Mouse (Mus musculus) heart, embryonic 11.5 days (tissue): Measurements from ENCODE around the gene Cyp51. TPM values are rescaled to one million over a fixed set of nuclear protein-coding genes. Genes with fewer than 3 reads are reported as not detected.

Experiments
- ATAC-seq: fragments of 200-750 bp; cut with Nextera tagmentation; replicated peaks from 2 replicates; pipeline ENCODE4 v1.8.0; 2017; ENCODE audit warnings: moderate library complexity; ENCODE audit not compliant: insufficient number of reproducible peaks, low FRiP score, low TSS enrichment
- H3K27ac ChIP-seq: fragments of 300-500 bp; sonication (generic); 2 replicates; pipeline ENCODE4 v1.5.1; 2014; ENCODE audit warnings: mild to moderate bottlenecking, low read depth, low read length
- H3K27me3 ChIP-seq: fragments of 300-500 bp; sonication (generic); 2 replicates; pipeline ENCODE4 v1.6.1; 2014; ENCODE audit warnings: mild to moderate bottlenecking, low read length, mixed read lengths; ENCODE audit not compliant: control insufficient read depth, insufficient read depth
- H3K36me3 ChIP-seq: fragments of 300-500 bp; sonication (generic); 2 replicates; pipeline ENCODE4 v1.6.1; 2014; ENCODE audit warnings: mild to moderate bottlenecking, low read length, moderate library complexity, mixed read lengths; ENCODE audit not compliant: control insufficient read depth, insufficient read depth
- H3K4me1 ChIP-seq: fragments of 300-500 bp; sonication (generic); 2 replicates; pipeline ENCODE4 v1.6.1; 2014; ENCODE audit warnings: low read length; ENCODE audit not compliant: control insufficient read depth, insufficient read depth
- H3K4me2 ChIP-seq: fragments of 300-500 bp; sonication (generic); 2 replicates; pipeline ENCODE4 v1.6.1; 2014; ENCODE audit warnings: mild to moderate bottlenecking, moderate library complexity
- H3K4me3 ChIP-seq: fragments of 300-500 bp; sonication (generic); 2 replicates; pipeline ENCODE4 v1.5.1; 2014; ENCODE audit warnings: low read depth, low read length
- H3K9ac ChIP-seq: fragments of 300-500 bp; sonication (generic); 2 replicates; pipeline ENCODE4 v1.6.1; 2014; ENCODE audit warnings: mild to moderate bottlenecking, low read depth, low read length, moderate library complexity
- H3K9me3 ChIP-seq: fragments of 300-500 bp; sonication (generic); replicated peaks from 2 replicates; pipeline ENCODE4 v1.6.1; 2016; ENCODE audit warnings: low read length; ENCODE audit not compliant: control insufficient read depth
- WGBS: fragments of 180-500 bp; shearing (Covaris S2); extraction: QIAGEN DNeasy Blood & Tissue Kit; methylation state at CpG from one replicate; pipeline ENCODE4 v1.1.7; 2014; ENCODE audit not compliant: insufficient replicate concordance; 5-methylcytosine and 5-hydroxymethylcytosine counted together
- polyA plus RNA-seq: library from polyadenylated mRNA; unstranded; fragments of >200 nt; fragmentation: Nextera tagmentation; extraction: Ambion mirVana; gene quantifications from 2 replicates; pipeline ENCODE4 v1.2.1, GENCODE M21; 2014

Gene Cyp51
- polyA plus RNA-seq, 1 experiment from 2014 or later = 54.7 TPM

DNA sequence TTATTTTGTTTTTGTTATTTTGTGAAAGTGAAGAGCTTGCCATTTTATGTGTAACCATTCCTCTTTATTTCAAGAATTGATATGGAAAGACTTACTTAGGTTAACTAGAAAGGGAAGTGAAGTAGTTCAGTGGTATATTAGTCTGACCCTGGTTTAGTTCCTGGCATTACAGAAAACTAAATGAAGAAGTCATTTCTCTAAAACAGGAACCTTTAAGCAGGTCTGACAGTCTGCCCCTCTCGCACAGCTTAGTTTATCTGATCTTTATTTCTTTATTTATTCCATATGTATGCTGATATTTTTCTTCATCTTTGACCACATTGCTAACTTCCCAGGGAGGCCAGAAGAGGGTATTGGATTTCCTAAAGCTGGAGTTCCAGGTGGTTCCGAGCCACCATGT is 63.6 kb downstream of the Cyp51 start:
- Histone ChIP-seq H3K27me3 (no peaks in the 10 kb centered on the region), H3K4me2 (no peak overlapping the region), H3K4me3 (no peak overlapping the region), H3K36me3 (0 out of 2 replicates have a peak, but pooled peaks cover 13% of the 10 kb centered on the region), H3K9ac (no peak overlapping the region), H3K4me1 (no peaks in the 10 kb centered on the region), H3K27ac (no peak overlapping the region), H3K9me3 (no peaks in the 10 kb centered on the region)
- WGBS = 93% methylated on average over 2 of the region's 2 CpGs
- ATAC-seq = no peak

DNA sequence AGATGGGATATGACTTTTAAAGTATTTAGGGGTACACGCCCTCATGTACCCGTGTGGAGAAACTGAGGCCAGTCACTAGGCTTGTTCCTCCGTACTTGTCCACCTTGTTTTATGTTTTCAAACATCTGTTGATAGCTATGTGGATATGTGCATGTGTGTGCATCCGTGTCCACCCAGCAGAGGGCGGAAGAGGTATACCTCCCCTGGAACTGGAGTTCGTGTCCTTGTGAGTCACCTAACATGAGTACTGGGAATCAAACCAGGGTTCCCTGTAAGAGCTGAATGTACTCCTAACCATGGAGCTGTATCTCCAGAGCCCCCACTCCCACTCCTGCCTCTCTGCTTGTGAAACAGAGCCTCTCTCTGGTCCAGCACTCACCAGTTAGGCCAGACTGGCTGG is 64.2 kb downstream of the Cyp51 start:
- 79% methylated on average over 6 of the region's 6 CpGs for WGBS
- Histone ChIP-seq H3K4me2 (no peak overlapping the region), H3K9ac (no peak overlapping the region), H3K27me3 (no peaks in the 10 kb centered on the region), H3K9me3 (no peaks in the 10 kb centered on the region), H3K36me3 (peaks cover 16% of the 10 kb centered on the region), H3K27ac (no peak overlapping the region), H3K4me3 (no peak overlapping the region), H3K4me1 (no peaks in the 10 kb centered on the region)
- ATAC-seq = no peak

DNA sequence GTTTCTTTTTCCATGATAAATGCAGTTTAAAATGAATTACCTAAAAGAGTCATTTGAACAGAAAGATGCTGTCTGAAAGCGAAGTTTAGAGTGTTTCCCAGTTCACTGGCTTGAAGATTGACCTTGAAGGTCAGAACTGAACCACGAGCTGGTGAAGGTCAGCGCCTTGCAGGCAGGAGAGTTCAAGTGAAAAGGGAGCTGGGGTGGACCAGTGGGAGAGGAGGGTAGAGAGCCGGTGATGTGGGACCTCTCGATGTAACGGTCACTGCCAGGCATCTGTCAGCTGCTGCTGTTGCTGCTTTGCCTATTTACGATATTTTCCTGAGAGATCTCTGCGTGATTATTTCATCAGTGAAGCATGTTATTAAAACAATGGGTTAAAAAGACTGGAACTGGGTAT is 65.2 kb downstream of the Cyp51 start:
- no peak for ATAC-seq
- Histone ChIP-seq H3K4me3 (no peak overlapping the region), H3K27me3 (no peaks in the 10 kb centered on the region), H3K9me3 (no peaks in the 10 kb centered on the region), H3K9ac (no peak overlapping the region), H3K36me3 (peaks cover 21% of the 10 kb centered on the region), H3K4me2 (no peak overlapping the region), H3K27ac (no peak overlapping the region), H3K4me1 (no peaks in the 10 kb centered on the region)
- WGBS = 86% methylated on average over 8 of the region's 8 CpGs

DNA sequence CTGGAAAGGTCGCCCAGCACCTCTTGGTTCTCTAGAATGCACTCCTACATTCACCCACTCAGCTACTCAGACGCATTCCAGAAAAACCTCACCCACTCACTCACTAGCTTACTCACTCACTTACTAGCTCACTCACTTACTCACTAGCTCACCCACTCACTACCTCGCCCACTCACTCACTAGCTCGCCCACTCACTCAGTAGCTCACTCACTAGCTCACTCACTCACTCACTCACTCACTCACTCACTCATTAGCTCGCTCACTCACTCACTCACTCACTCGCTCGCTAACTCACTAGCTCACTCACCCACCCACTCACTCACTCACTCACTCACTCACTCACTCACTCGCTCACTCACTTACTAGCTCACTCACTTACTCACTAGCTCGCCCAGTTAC is 67.9 kb downstream of the Cyp51 start:
- Histone ChIP-seq H3K4me1 (no peaks in the 10 kb centered on the region), H3K4me2 (no peak overlapping the region), H3K9me3 (no peaks in the 10 kb centered on the region), H3K9ac (no peak overlapping the region), H3K4me3 (no peak overlapping the region), H3K36me3 (peaks cover 17% of the 10 kb centered on the region), H3K27me3 (no peaks in the 10 kb centered on the region), H3K27ac (no peak overlapping the region)
- WGBS = 93% methylated on average over 9 of the region's 9 CpGs
- no peak for ATAC-seq

DNA sequence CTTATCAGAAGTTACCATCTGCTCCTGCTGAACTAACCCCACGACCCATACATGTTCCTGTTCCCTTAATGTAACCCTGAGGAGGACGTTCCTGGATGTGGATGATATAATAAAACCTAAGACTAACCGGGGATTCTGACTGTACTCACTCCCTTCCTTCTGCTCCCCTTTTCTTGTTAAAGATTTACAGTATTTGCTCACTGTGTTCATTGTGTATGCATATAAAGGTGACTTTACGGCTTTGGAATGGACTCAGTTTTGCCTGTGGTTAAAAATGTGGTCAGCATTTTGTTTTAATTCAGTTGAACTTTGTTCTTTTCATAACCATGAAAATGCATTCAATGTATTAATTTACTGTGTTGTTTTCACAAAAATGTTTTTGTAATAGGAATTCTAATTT is 72.7 kb downstream of the Cyp51 start:
- Histone ChIP-seq H3K9ac (no peak overlapping the region), H3K27me3 (no peaks in the 10 kb centered on the region), H3K4me1 (no peaks in the 10 kb centered on the region), H3K9me3 (no peaks in the 10 kb centered on the region), H3K4me2 (no peak overlapping the region), H3K36me3 (peaks cover 17% of the 10 kb centered on the region), H3K27ac (no peak overlapping the region), H3K4me3 (no peak overlapping the region)
- no peak for ATAC-seq
- 83% methylated on average over 4 of the region's 4 CpGs for WGBS

Other genes with a start within 250 kb of the Cyp51 start
- 6.9 and 8.2 TPM in 2 replicates for gene Mterf1a, start 210.8 kb downstream of the Cyp51 start, polyA plus RNA-seq
- gene Akap9, start 176.7 kb downstream of the Cyp51 start, polyA plus RNA-seq = 85.8 and 99.1 TPM in 2 replicates
- 2.4 and 2.6 TPM in 2 replicates for gene Mterf1b, start 87.6 kb upstream of the Cyp51 start, polyA plus RNA-seq